Mouse (Mus musculus) small intestine, adult 2 months (tissue): ENCODE results near the gene Olfr1239. TPM values are rescaled to one million over a fixed set of nuclear protein-coding genes. Genes with fewer than 3 reads are reported as not detected.

ENCODE experiments used
- H3K27ac ChIP-seq: fragments of 200-500 bp; 2 replicates; pipeline ENCODE4 v1.5.1; 2012; ENCODE audit warnings: low read depth, low read length, control low read depth, inconsistent platforms; ENCODE audit not compliant: insufficient read depth
- H3K27me3 ChIP-seq: fragments of 200-500 bp; 2 replicates; pipeline ENCODE4 v1.6.1; 2012; ENCODE audit warnings: mild to moderate bottlenecking, moderate library complexity, low read length, inconsistent platforms; ENCODE audit not compliant: control insufficient read depth, insufficient read depth
- H3K36me3 ChIP-seq: fragments of 200-500 bp; 2 replicates; pipeline ENCODE4 v1.6.1; 2012; ENCODE audit warnings: mild to moderate bottlenecking, low read length, control low read depth, inconsistent platforms; ENCODE audit not compliant: control insufficient read depth, insufficient read depth
- H3K4me1 ChIP-seq: fragments of 200-500 bp; 2 replicates; pipeline ENCODE4 v1.6.1; 2012; ENCODE audit warnings: low read length, inconsistent platforms, mixed read lengths; ENCODE audit not compliant: control insufficient read depth, insufficient read depth, insufficient read length
- H3K4me3 ChIP-seq: fragments of 200-500 bp; 2 replicates; pipeline ENCODE4 v1.5.1; 2012; ENCODE audit warnings: low read depth, mild to moderate bottlenecking, control low read depth, inconsistent platforms, low read length, moderate library complexity
- CTCF ChIP-seq: fragments of 200-500 bp; IDR thresholded peaks from 2 replicates; pipeline ENCODE4 v1.5.1; 2012; ENCODE audit warnings: low read depth, mild to moderate bottlenecking, control low read depth, inconsistent platforms, low read length, moderate library complexity, mixed read lengths; ENCODE audit not compliant: insufficient replicate concordance, insufficient read length; ENCODE audit errors: extremely low read depth
- POLR2A ChIP-seq: fragments of 200-500 bp; IDR thresholded peaks from 2 replicates; pipeline ENCODE4 v1.6.1; 2012; ENCODE audit warnings: low read depth, mild to moderate bottlenecking, control low read depth, inconsistent platforms, low read length, moderate library complexity
- WGBS: fragments of 180-500 bp; shearing (Covaris S2); methylation state at CpG from one replicate; pipeline ENCODE4 v1.1.7; 2018; 5-methylcytosine and 5-hydroxymethylcytosine counted together
- polyA plus RNA-seq: library from polyadenylated mRNA; depleted of rRNA; stranded (reverse); fragments of >200 nt; gene quantifications from 2 replicates; pipeline ENCODE4 v1.2.3, GENCODE M21; 2012; rRNA removed

Olfr1239 gene
- polyA plus RNA-seq = not detected in 2 replicates

DNA sequence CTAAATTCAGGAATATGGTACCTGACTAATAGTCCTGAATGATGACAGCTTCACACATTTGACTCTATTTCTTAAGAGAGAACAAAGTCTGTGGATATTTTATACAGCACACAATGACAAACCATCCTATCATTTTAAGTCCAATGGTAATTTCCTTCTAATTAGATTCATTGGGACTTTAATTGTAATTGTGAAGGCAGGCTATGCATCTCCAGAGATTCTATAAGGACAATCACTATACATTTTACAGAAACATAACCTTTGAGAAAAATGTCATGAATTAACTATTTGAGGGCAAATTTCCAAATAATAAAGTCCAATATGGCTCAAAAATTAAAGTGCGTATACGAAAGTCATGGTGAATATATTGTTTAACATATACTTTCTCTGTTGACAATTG lies at the start of gene Olfr1239:
TSS of gene Olfr1239 (minus strand) at position 101 of the 400 bp plus-strand sequence.
- 92% methylated on average over 2 of the region's 2 CpGs for WGBS
- H3K36me3 ChIP-seq = no peaks in the 10 kb centered on the region
- H3K4me1 ChIP-seq = no peaks in the 10 kb centered on the region
- no peaks in the 10 kb centered on the region for H3K27me3 ChIP-seq
- TF ChIP-seq CTCF = no peak
- no peak for TF ChIP-seq POLR2A
- H3K4me3 ChIP-seq = no peak within 1 kb of the TSS
- H3K27ac ChIP-seq = no peak within 1 kb of the TSS

DNA sequence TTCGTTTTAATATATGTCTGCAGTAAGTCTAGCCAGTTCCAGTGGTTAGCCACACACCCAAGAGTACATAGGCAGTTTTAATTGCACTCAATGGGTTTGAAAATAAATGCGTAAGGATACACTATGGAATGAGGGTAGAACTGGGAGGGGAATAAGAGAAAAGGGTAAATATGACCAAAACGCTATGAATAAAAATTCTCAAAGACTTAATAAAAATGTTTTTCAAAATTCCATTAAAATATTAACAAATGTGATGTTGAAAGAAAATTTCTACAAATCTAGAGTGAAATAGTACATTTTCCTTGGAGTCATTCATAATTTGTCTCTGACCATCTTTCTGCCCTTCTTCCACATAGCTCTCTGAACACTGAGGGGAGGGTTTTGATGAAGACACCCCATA lies 22.7 kb upstream of the Olfr1239 start, which contains the start of gene Olfr1240:
TSS of gene Olfr1240 (minus strand) at position 101 of the 400 bp plus-strand sequence.
- TF ChIP-seq CTCF (no peak), POLR2A (no peak)
- no peak within 1 kb of the TSS for H3K27ac ChIP-seq
- H3K27me3 ChIP-seq = no peaks in the 10 kb centered on the region
- WGBS = 77% methylated on average over 3 of the region's 3 CpGs
- H3K4me1 ChIP-seq = no peaks in the 10 kb centered on the region
- no peaks in the 10 kb centered on the region for H3K36me3 ChIP-seq
- no peak within 1 kb of the TSS for H3K4me3 ChIP-seq

DNA sequence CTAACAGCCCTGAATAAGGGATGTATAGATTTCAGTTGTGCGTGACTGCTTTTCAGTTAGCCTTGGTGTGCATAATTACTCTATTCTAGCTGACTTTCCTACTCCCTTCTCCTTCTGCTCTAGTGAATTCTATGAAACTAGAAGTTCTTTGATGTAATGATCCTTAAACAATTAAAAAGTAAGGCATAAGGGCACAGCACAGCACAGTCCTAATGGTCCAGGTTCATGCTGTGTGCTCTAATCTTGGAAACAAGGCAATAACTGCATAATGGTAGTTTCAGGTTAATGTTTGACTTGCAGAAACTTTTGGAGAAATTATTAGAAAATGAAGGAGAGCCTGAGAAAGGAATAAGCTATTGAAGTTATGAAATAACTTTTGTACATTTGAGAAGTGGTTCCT lies 5.7 kb downstream of the Olfr1239 start:
- H3K36me3 ChIP-seq = no peaks in the 10 kb centered on the region
- H3K27me3 ChIP-seq = no peaks in the 10 kb centered on the region
- no peaks in the 10 kb centered on the region for H3K4me1 ChIP-seq
- 56% methylated on average over 1 of the region's 1 CpGs for WGBS
- no peak overlapping the region for H3K4me3 ChIP-seq
- H3K27ac ChIP-seq = no peak overlapping the region
- TF ChIP-seq CTCF = no peak
- no peak for TF ChIP-seq POLR2A

DNA sequence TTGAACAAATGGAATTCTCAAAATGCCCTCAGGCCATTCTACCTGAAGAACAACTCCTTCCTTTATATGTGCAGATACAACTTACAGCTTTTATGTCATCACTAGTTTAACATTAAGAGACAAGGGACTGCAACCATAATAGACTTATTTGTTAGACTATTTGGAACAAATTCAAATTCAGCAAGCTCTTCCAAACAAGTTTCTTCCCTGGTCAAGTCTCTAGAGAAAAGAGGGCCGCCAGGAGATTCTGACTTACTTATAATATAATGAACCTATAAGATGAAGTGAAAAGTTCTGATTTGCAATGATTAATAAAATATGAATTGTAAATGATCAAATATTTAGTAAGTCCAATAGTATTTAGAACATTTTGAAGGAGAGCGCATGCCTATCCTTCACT lies 10.6 kb downstream of the Olfr1239 start, which contains the start of gene Olfr1238:
TSS of gene Olfr1238 (minus strand) at position 101 of the 400 bp plus-strand sequence.
- TF ChIP-seq CTCF = no peak
- no peak for TF ChIP-seq POLR2A
- Histone ChIP-seq H3K4me1 (no peaks in the 10 kb centered on the region), H3K27me3 (no peaks in the 10 kb centered on the region), H3K27ac (no peak within 1 kb of the TSS), H3K4me3 (no peak within 1 kb of the TSS), H3K36me3 (no peaks in the 10 kb centered on the region)
- WGBS = 89% methylated on average over 2 of the region's 2 CpGs

DNA sequence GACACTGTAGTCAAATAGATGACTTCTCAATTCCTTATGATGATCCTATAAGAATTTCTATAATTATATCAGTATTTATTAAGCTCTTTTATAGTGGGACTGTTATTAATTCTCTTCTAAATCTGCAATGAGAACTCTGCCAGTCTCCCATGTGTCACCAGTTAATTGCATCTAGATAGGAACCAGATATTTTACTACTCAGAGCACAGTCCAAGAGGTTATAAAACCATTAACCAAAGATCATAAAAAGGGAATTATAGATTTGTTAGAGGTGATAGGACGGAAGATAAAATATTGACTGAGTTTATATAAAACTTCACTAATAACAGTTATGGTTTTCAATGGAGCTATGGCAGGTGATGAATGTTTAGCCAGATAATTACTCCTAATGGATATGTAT lies 19.3 kb downstream of the Olfr1239 start:
- WGBS = 28% methylated on average over 1 of the region's 1 CpGs
- Histone ChIP-seq H3K36me3 (no peaks in the 10 kb centered on the region), H3K27ac (no peak overlapping the region), H3K4me3 (no peak overlapping the region), H3K4me1 (no peaks in the 10 kb centered on the region), H3K27me3 (no peaks in the 10 kb centered on the region)
- no peak for TF ChIP-seq POLR2A
- TF ChIP-seq CTCF = no peak

Other genes starting within 250 kb of the Olfr1239 start
- gene Olfr1225, start 245.7 kb downstream of the Olfr1239 start, polyA plus RNA-seq = not detected in 2 replicates
- gene Olfr1226, start 220.4 kb downstream of the Olfr1239 start, polyA plus RNA-seq = not detected in 2 replicates
- not detected in 2 replicates for gene Olfr1228, start 166.3 kb downstream of the Olfr1239 start, polyA plus RNA-seq
- gene Olfr1229, start 132.4 kb downstream of the Olfr1239 start, polyA plus RNA-seq = not detected in 2 replicates
- not detected in 2 replicates for gene Olfr1230, start 123.1 kb downstream of the Olfr1239 start, polyA plus RNA-seq
- gene Olfr1231, start 113.3 kb downstream of the Olfr1239 start, polyA plus RNA-seq = not detected in 2 replicates
- gene Olfr1232, start 90.7 kb downstream of the Olfr1239 start, polyA plus RNA-seq = not detected in 2 replicates
- gene Olfr1233, start 78.0 kb downstream of the Olfr1239 start, polyA plus RNA-seq = not detected in 2 replicates
- gene Olfr1234, start 55.5 kb downstream of the Olfr1239 start, polyA plus RNA-seq = not detected in 2 replicates
- gene Olfr1238, start 10.7 kb downstream of the Olfr1239 start, polyA plus RNA-seq = not detected in 2 replicates
- gene Olfr1240, start 22.6 kb upstream of the Olfr1239 start, polyA plus RNA-seq = not detected in 2 replicates
- gene Olfr1241, start 66.7 kb upstream of the Olfr1239 start, polyA plus RNA-seq = not detected in 2 replicates
- gene Olfr1242, start 77.9 kb upstream of the Olfr1239 start, polyA plus RNA-seq = not detected in 2 replicates
- not detected in 2 replicates for gene Olfr1243, start 111.1 kb upstream of the Olfr1239 start, polyA plus RNA-seq
- not detected in 2 replicates for gene Olfr1245, start 158.0 kb upstream of the Olfr1239 start, polyA plus RNA-seq
- gene Olfr1246, start 172.8 kb upstream of the Olfr1239 start, polyA plus RNA-seq = not detected in 2 replicates
- not detected in 2 replicates for gene Olfr1247, start 193.7 kb upstream of the Olfr1239 start, polyA plus RNA-seq
- gene Olfr1248, start 197.8 kb upstream of the Olfr1239 start, polyA plus RNA-seq = not detected in 2 replicates
- gene Olfr1249, start 214.6 kb upstream of the Olfr1239 start, polyA plus RNA-seq = not detected in 2 replicates
- gene Olfr1250, start 241.1 kb upstream of the Olfr1239 start, polyA plus RNA-seq = not detected in 2 replicates